Mouse (Mus musculus) kidney, adult 2 months (tissue): ENCODE data around the gene Gm20696. TPM values are rescaled to one million over a fixed set of nuclear protein-coding genes. Genes with fewer than 3 reads are reported as not detected.

Experiments
- DNase-seq: peaks from one replicate; pipeline ENCODE4 v3.0.0; 2021
- H3K27ac ChIP-seq: fragments of 200-500 bp; 2 replicates; pipeline ENCODE4 v1.5.1; 2012; ENCODE audit warnings: low read depth, low read length, control low read depth, inconsistent platforms; ENCODE audit not compliant: insufficient read depth
- H3K27me3 ChIP-seq: fragments of 200-500 bp; replicated peaks from 2 replicates; pipeline ENCODE4 v1.6.1; 2012; ENCODE audit warnings: mild to moderate bottlenecking, moderate library complexity, low read length, inconsistent platforms; ENCODE audit not compliant: control insufficient read depth, insufficient read depth
- H3K36me3 ChIP-seq: fragments of 200-500 bp; 2 replicates; pipeline ENCODE4 v1.6.1; 2012; ENCODE audit warnings: mild to moderate bottlenecking, moderate library complexity, low read length, inconsistent platforms; ENCODE audit not compliant: control insufficient read depth, insufficient read depth
- H3K4me1 ChIP-seq: fragments of 200-500 bp; 2 replicates; pipeline ENCODE4 v1.6.1; 2011; ENCODE audit warnings: low read length; ENCODE audit not compliant: control insufficient read depth, insufficient read depth
- H3K4me3 ChIP-seq: fragments of 200-500 bp; 2 replicates; pipeline ENCODE4 v1.5.1; 2011; ENCODE audit warnings: mild to moderate bottlenecking, low read depth, low read length, control low read depth; ENCODE audit not compliant: insufficient read depth
- CTCF ChIP-seq: fragments of 200-500 bp; conservative IDR thresholded peaks from 2 replicates; pipeline ENCODE4 v1.5.1; 2011; ENCODE audit warnings: low read depth, mild to moderate bottlenecking, control low read depth, low read length, moderate library complexity, mixed read lengths; ENCODE audit not compliant: insufficient read depth, insufficient read length
- POLR2A ChIP-seq: fragments of 200-500 bp; IDR thresholded peaks from one replicate; pipeline ENCODE4 v1.6.1; 2011; ENCODE audit warnings: low read depth, low read length, control low read depth
- WGBS: fragments of 180-500 bp; shearing (Covaris S2); methylation state at CpG from one replicate; pipeline ENCODE4 v1.1.7; 2018; 5-methylcytosine and 5-hydroxymethylcytosine counted together
- polyA plus RNA-seq: library from polyadenylated mRNA; depleted of rRNA; stranded (reverse); fragments of >200 nt; gene quantifications from 2 replicates; pipeline ENCODE4 v1.2.3, GENCODE M21; 2012

Gm20696 gene
- polyA plus RNA-seq, 1 experiment = 0.31 TPM

- Histone ChIP-seq H3K4me3 (no peak overlapping the region), H3K27ac (no peak overlapping the region), H3K36me3 (no peaks in the 10 kb centered on the region), H3K27me3 (no peaks in the 10 kb centered on the region), H3K4me1 (peaks cover 8% of the 10 kb centered on the region; the same call in 1 of the 2 replicates)
- TF ChIP-seq POLR2A (no peak), CTCF (no peak)
- 59% methylated on average over 15 of the region's 15 CpGs for WGBS
- no peak for DNase-seq
Observed at GRCm38 (mm10) chr6:99282866-99283657, 383.5 kb downstream of the Gm20696 start.

- DNase-seq = no peak
- TF ChIP-seq POLR2A (no peak), CTCF (no peak)
- Histone ChIP-seq H3K4me1 (peaks cover 8% of the 10 kb centered on the region; the same call in 1 of the 2 replicates), H3K4me3 (no peak overlapping the region), H3K36me3 (no peaks in the 10 kb centered on the region), H3K27ac (no peak overlapping the region), H3K27me3 (no peaks in the 10 kb centered on the region)
- WGBS = 92% methylated on average over 9 of the region's 9 CpGs
Observed at GRCm38 (mm10) chr6:99281433-99281832, 385.2 kb downstream of the Gm20696 start.

GRCm38 (mm10) chr6:99280619-99281018 is 386.0 kb downstream of the Gm20696 start:
- Histone ChIP-seq H3K27me3 (no peaks in the 10 kb centered on the region), H3K4me3 (no peak overlapping the region), H3K27ac (no peak overlapping the region), H3K36me3 (no peaks in the 10 kb centered on the region), H3K4me1 (peaks cover 13% of the 10 kb centered on the region; the same call in 1 of the 2 replicates)
- no peak for TF ChIP-seq CTCF
- TF ChIP-seq POLR2A = no peak
- DNase-seq = peak; percentile 33
- 45% methylated on average over 5 of the region's 5 CpGs for WGBS

GRCm38 (mm10) chr6:99277251-99277650 is 389.3 kb downstream of the Gm20696 start:
- no peaks in the 10 kb centered on the region for H3K36me3 ChIP-seq
- no peak overlapping the region for H3K4me3 ChIP-seq
- H3K27me3 ChIP-seq = no peaks in the 10 kb centered on the region
- H3K27ac ChIP-seq = no peak overlapping the region
- DNase-seq = no peak
- peaks cover 19% of the 10 kb centered on the region for H3K4me1 ChIP-seq
- no peak for TF ChIP-seq CTCF
- no peak for TF ChIP-seq POLR2A
- 95% methylated on average over 1 of the region's 1 CpGs for WGBS

- Histone ChIP-seq H3K36me3 (no peaks in the 10 kb centered on the region), H3K4me3 (no peak overlapping the region), H3K27ac (no peak overlapping the region), H3K4me1 (peaks cover 27% of the 10 kb centered on the region), H3K27me3 (no peaks in the 10 kb centered on the region)
- DNase-seq = no peak
- no peak for TF ChIP-seq CTCF
- TF ChIP-seq POLR2A = no peak
- whole genome bisulfite sequencing = 62% methylated on average over 7 of the region's 7 CpGs
Observed at GRCm38 (mm10) chr6:99276297-99276653, 390.3 kb downstream of the Gm20696 start.

GRCm38 (mm10) chr6:99275381-99276296 is 391.0 kb downstream of the Gm20696 start:
- Histone ChIP-seq H3K36me3 (no peaks in the 10 kb centered on the region), H3K4me1 (peaks cover 23% of the 10 kb centered on the region), H3K27ac (no peak overlapping the region), H3K4me3 (peak overlapping the region; percentile 19; the same call in 1 of the 2 replicates), H3K27me3 (no peaks in the 10 kb centered on the region)
- 29% methylated on average over 21 of the region's 21 CpGs for WGBS
- TF ChIP-seq POLR2A = no peak
- TF ChIP-seq CTCF = no peak
- peak; percentile 70 for DNase-seq

- no peak overlapping the region for H3K4me3 ChIP-seq
- H3K27me3 ChIP-seq = no peaks in the 10 kb centered on the region
- H3K4me1 ChIP-seq = peaks cover 19% of the 10 kb centered on the region
- no peak overlapping the region for H3K27ac ChIP-seq
- TF ChIP-seq CTCF (no peak), POLR2A (no peak)
- 94% methylated on average over 5 of the region's 5 CpGs for WGBS
- no peak for DNase-seq
- H3K36me3 ChIP-seq = no peaks in the 10 kb centered on the region
Observed at GRCm38 (mm10) chr6:99274667-99275066, 391.9 kb downstream of the Gm20696 start.
